Mouse (Mus musculus): ENCODE data around the gene Ebp. TPM values are rescaled to one million over a fixed set of nuclear protein-coding genes. Genes with fewer than 3 reads are reported as not detected.

The Ebp gene
- polyA plus RNA-seq, 1 experiment from 2014 or later = 41.1 TPM

DNA sequence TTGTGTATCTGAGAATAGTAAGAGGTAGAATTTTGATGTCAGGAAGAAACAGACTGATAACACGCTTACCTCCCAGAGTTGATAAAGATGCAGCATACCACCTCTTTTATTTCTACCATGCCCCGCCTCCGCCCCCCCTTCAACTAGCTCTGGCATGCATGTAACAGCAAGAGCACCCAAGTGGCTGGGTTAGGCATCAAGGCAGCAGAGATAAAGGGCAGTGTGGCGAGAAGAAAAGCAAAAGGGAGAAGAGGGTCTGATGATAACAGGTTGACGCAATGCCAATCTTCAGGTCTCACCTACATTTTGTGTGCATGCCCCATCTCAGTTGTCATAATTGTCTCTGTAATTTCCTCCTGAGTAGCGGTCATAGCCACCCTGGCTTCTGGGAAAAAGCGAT is 50.4 kb downstream of the Ebp start:
- Histone ChIP-seq H3K9me3 (ENCODE audit: control insufficient read depth, low read depth, low read length) (no peaks in the 10 kb centered on the region), H3K27me3 (ENCODE audit: control insufficient read depth, insufficient read depth, low read length) (no peaks in the 10 kb centered on the region), H3K36me3 (ENCODE audit: control insufficient read depth, insufficient read depth, low read length) (peaks cover 11% of the 10 kb centered on the region), H3K4me2 (replicated peaks; ENCODE audit: low read depth, low read length) (no peak overlapping the region), H3K27ac (ENCODE audit: low read length) (no peak overlapping the region), H3K9ac (replicated peaks; ENCODE audit: low read depth, low read length) (no peak overlapping the region), H3K4me1 (ENCODE audit: control insufficient read depth, insufficient read depth, low read length) (peaks cover 4% of the 10 kb centered on the region; the same call in 1 of the 2 replicates), H3K4me3 (ENCODE audit: low read depth, low read length) (no peak overlapping the region)
- 84% methylated on average over 7 of the region's 7 CpGs for WGBS
- ATAC-seq (ENCODE audit: insufficient number of reproducible peaks, insufficient read depth, low FRiP score, low read depth) = no peak

DNA sequence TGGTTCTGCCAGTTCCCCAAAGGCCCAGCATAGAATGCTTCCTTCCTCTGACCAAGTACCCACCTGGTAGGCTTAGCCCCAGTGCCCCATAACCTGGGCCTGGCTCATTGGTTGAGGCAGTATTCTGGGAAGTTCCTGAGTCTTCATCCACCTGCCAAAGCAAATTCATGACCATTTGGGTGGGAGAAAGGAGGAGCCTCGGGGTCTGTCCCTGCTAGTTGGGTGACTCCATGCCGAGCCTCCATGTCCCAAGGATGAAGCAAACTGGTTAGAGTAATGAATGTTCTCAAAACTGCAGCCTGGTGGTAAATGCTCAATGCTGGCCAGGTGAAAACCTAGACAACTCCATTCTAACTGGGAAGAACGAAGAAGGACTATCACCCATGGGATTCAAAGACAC is 52.3 kb downstream of the Ebp start:
- peaks cover 4% of the 10 kb centered on the region; the same call in 1 of the 2 replicates for H3K4me1 ChIP-seq (ENCODE audit: control insufficient read depth, insufficient read depth, low read length)
- WGBS = 79% methylated on average over 3 of the region's 3 CpGs
- H3K36me3 ChIP-seq (ENCODE audit: control insufficient read depth, insufficient read depth, low read length) = peaks cover 11% of the 10 kb centered on the region
- H3K9ac ChIP-seq (replicated peaks; ENCODE audit: low read depth, low read length) = no peak overlapping the region
- no peaks in the 10 kb centered on the region for H3K9me3 ChIP-seq (ENCODE audit: control insufficient read depth, low read depth, low read length)
- no peak for ATAC-seq (ENCODE audit: insufficient number of reproducible peaks, insufficient read depth, low FRiP score, low read depth)
- H3K4me2 ChIP-seq (replicated peaks; ENCODE audit: low read depth, low read length) = no peak overlapping the region
- H3K27me3 ChIP-seq (ENCODE audit: control insufficient read depth, insufficient read depth, low read length) = no peaks in the 10 kb centered on the region
- H3K4me3 ChIP-seq (ENCODE audit: low read depth, low read length) = no peak overlapping the region
- H3K27ac ChIP-seq (ENCODE audit: low read length) = no peak overlapping the region

DNA sequence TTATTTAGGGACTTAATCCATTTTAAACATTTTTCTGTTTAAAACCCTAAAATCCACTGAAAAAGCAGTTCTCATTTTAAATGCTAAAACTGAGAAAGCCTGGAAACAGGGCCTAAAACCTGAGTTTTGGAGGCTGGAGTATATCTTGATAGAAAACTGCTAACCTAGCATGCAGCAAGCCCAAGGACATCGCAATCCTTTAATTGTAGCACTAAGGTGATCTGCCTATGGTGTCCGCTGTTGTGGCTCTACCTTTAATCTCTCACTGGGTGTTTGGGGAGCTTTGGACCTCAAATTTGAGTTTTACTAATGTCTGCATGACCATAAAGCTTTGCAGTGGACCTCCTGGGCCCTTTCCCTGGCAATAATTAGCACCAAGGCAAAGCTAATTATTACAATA is 52.9 kb downstream of the Ebp start:
- Histone ChIP-seq H3K4me1 (ENCODE audit: control insufficient read depth, insufficient read depth, low read length) (peaks cover 4% of the 10 kb centered on the region; the same call in 1 of the 2 replicates), H3K27me3 (ENCODE audit: control insufficient read depth, insufficient read depth, low read length) (no peaks in the 10 kb centered on the region), H3K4me2 (replicated peaks; ENCODE audit: low read depth, low read length) (no peak overlapping the region), H3K36me3 (ENCODE audit: control insufficient read depth, insufficient read depth, low read length) (peaks cover 11% of the 10 kb centered on the region), H3K4me3 (ENCODE audit: low read depth, low read length) (no peak overlapping the region), H3K9me3 (ENCODE audit: control insufficient read depth, low read depth, low read length) (no peaks in the 10 kb centered on the region), H3K27ac (ENCODE audit: low read length) (no peak overlapping the region), H3K9ac (replicated peaks; ENCODE audit: low read depth, low read length) (no peak overlapping the region)
- WGBS = 83% methylated on average over 2 of the region's 2 CpGs
- no peak for ATAC-seq (ENCODE audit: insufficient number of reproducible peaks, insufficient read depth, low FRiP score, low read depth)

DNA sequence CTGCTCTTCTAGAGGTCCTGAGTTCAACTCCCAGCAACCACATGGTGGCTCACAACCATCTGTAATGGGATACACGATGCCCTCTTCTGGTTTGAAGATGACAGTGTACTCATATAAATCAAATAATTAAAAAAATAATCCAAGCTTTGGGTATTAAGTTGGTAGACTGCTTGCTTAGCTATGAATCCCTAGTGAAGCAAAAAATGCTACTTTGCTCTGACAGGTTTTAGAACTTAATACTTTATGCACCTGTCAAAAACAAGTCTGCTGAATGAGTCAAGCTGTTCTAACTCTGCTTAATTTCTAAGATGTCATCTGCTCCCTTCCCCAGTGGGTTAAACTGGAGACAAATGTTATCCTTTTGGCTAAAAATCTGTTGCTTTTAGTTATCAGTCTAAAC is 53.8 kb downstream of the Ebp start:
- H3K4me1 ChIP-seq (ENCODE audit: control insufficient read depth, insufficient read depth, low read length) = peaks cover 4% of the 10 kb centered on the region; the same call in 1 of the 2 replicates
- no peak overlapping the region for H3K4me3 ChIP-seq (ENCODE audit: low read depth, low read length)
- 38% methylated on average over 1 of the region's 1 CpGs for WGBS
- peaks cover 11% of the 10 kb centered on the region for H3K36me3 ChIP-seq (ENCODE audit: control insufficient read depth, insufficient read depth, low read length)
- no peak for ATAC-seq (ENCODE audit: insufficient number of reproducible peaks, insufficient read depth, low FRiP score, low read depth)
- no peaks in the 10 kb centered on the region for H3K27me3 ChIP-seq (ENCODE audit: control insufficient read depth, insufficient read depth, low read length)
- H3K9ac ChIP-seq (replicated peaks; ENCODE audit: low read depth, low read length) = no peak overlapping the region
- no peak overlapping the region for H3K4me2 ChIP-seq (replicated peaks; ENCODE audit: low read depth, low read length)
- H3K27ac ChIP-seq (ENCODE audit: low read length) = no peak overlapping the region
- no peaks in the 10 kb centered on the region for H3K9me3 ChIP-seq (ENCODE audit: control insufficient read depth, low read depth, low read length)

DNA sequence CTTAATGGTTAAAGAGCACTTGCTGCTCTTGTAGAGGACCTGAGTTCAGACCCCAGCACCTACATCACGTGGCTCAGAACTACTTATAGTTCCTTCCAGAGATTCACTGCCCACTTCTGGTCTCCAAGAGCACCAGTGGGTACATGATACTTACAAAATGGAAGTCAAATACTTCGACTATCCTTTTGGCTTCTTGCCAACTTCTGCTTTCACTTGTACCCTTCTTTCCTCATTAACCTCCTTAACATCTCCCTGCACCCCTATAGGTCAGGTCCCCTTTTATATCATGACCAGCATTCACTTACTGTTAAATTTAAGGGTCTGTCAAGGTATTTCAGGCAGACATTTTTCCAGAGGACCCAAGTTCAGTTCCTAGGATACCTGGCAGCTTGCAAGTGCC is 57.4 kb downstream of the Ebp start:
- Histone ChIP-seq H3K9ac (replicated peaks; ENCODE audit: low read depth, low read length) (no peak overlapping the region), H3K27ac (ENCODE audit: low read length) (no peak overlapping the region), H3K4me2 (replicated peaks; ENCODE audit: low read depth, low read length) (no peak overlapping the region), H3K4me1 (ENCODE audit: control insufficient read depth, insufficient read depth, low read length) (no peaks in the 10 kb centered on the region), H3K36me3 (ENCODE audit: control insufficient read depth, insufficient read depth, low read length) (no peaks in the 10 kb centered on the region; the same call in 1 of the 2 replicates), H3K4me3 (ENCODE audit: low read depth, low read length) (no peak overlapping the region), H3K27me3 (ENCODE audit: control insufficient read depth, insufficient read depth, low read length) (no peaks in the 10 kb centered on the region), H3K9me3 (ENCODE audit: control insufficient read depth, low read depth, low read length) (no peaks in the 10 kb centered on the region)
- ATAC-seq (ENCODE audit: insufficient number of reproducible peaks, insufficient read depth, low FRiP score, low read depth) = no peak
- 40% methylated on average over 2 of the region's 2 CpGs for WGBS

Other genes starting within 250 kb of the Ebp start
- gene Hdac6, start 245.6 kb downstream of the Ebp start, polyA plus RNA-seq (2014; fragmentation: Nextera tagmentation; extraction: Ambion mirVana) = 26.2 and 27.8 TPM in 2 replicates
- gene Gata1, start 215.4 kb downstream of the Ebp start, polyA plus RNA-seq (2014; fragmentation: Nextera tagmentation; extraction: Ambion mirVana) = 0.73 and 0.90 TPM in 2 replicates
- not detected in 2 replicates for gene Glod5, start 175.0 kb downstream of the Ebp start, polyA plus RNA-seq (2014; fragmentation: Nextera tagmentation; extraction: Ambion mirVana)
- gene Suv39h1, start 118.8 kb downstream of the Ebp start, polyA plus RNA-seq (2014; fragmentation: Nextera tagmentation; extraction: Ambion mirVana) = 55.8 and 57.5 TPM in 2 replicates
- 0.30 and 0.62 TPM in 2 replicates for gene Was, start 103.0 kb downstream of the Ebp start, polyA plus RNA-seq (2014; fragmentation: Nextera tagmentation; extraction: Ambion mirVana)
- 27.9 and 28.0 TPM in 2 replicates for gene Wdr13, start 60.6 kb downstream of the Ebp start, polyA plus RNA-seq (2014; fragmentation: Nextera tagmentation; extraction: Ambion mirVana)
- 494 and 570 TPM in 2 replicates for gene Rbm3, start 47.6 kb downstream of the Ebp start, polyA plus RNA-seq (2014; fragmentation: Nextera tagmentation; extraction: Ambion mirVana)
- gene Tbc1d25, start 17.3 kb downstream of the Ebp start, polyA plus RNA-seq (2014; fragmentation: Nextera tagmentation; extraction: Ambion mirVana) = 12.6 and 14.6 TPM in 2 replicates
- gene Porcn, start 13.0 kb upstream of the Ebp start, polyA plus RNA-seq (2014; fragmentation: Nextera tagmentation; extraction: Ambion mirVana) = 14.7 and 16.9 TPM in 2 replicates
- gene Ftsj1, start 58.9 kb upstream of the Ebp start, polyA plus RNA-seq (2014; fragmentation: Nextera tagmentation; extraction: Ambion mirVana) = 41.5 and 47.9 TPM in 2 replicates
- 13.0 and 13.8 TPM in 2 replicates for gene Slc38a5, start 77.6 kb upstream of the Ebp start, polyA plus RNA-seq (2014; fragmentation: Nextera tagmentation; extraction: Ambion mirVana)
- not detected in 2 replicates for gene Ssxb10, start 133.9 kb upstream of the Ebp start, polyA plus RNA-seq (2014; fragmentation: Nextera tagmentation; extraction: Ambion mirVana)
- not detected in 2 replicates for gene Ssxb9, start 173.5 kb upstream of the Ebp start, polyA plus RNA-seq (2014; fragmentation: Nextera tagmentation; extraction: Ambion mirVana)
- gene Ssxb1, start 219.8 kb upstream of the Ebp start, polyA plus RNA-seq (2014; fragmentation: Nextera tagmentation; extraction: Ambion mirVana) = not detected in 2 replicates

Measured in stomach, embryonic 14.5 days (tissue).